Mouse (Mus musculus) right cerebral cortex, postnatal 36 days (tissue): Measurements from ENCODE around the gene Axin2.
A peak's percentile ranks its signal among the peaks of the same experiment; 100 is the strongest.

Source experiments
- DNase-seq, 2 experiments: peaks; one replicate each; pipeline ENCODE4 v3.0.0; 2022; ENCODE audit warnings: low spot score in 2 of 2, mixed read lengths in 1 of 2

The Axin2 gene

GRCm38 (mm10) chr11:108973459-108973858 is 53.3 kb downstream of the Axin2 start:
- DNase-seq = peak in 1 of 2 experiments; percentile 12

GRCm38 (mm10) chr11:108973866-108974265 is 53.7 kb downstream of the Axin2 start:
- DNase-seq = no peak

- no peak for DNase-seq
Measured at GRCm38 (mm10) chr11:108975583-108975982, 55.4 kb downstream of the Axin2 start.

GRCm38 (mm10) chr11:108980530-108980929 is 60.4 kb downstream of the Axin2 start:
- peak; percentile 68 to 78 for DNase-seq

GRCm38 (mm10) chr11:108981012-108981411 is 60.9 kb downstream of the Axin2 start:
- DNase-seq = no peak

- DNase-seq = no peak
Measured at GRCm38 (mm10) chr11:108983409-108984064, 63.4 kb downstream of the Axin2 start.

GRCm38 (mm10) chr11:108984711-108985419 is 64.7 kb downstream of the Axin2 start:
- DNase-seq = no peak

- DNase-seq = no peak
Measured at GRCm38 (mm10) chr11:108985836-108986235, 65.7 kb downstream of the Axin2 start.

- DNase-seq = peak in 1 of 2 experiments; percentile 19
Measured at GRCm38 (mm10) chr11:108987226-108987625, 67.1 kb downstream of the Axin2 start.

- DNase-seq = no peak
Measured at GRCm38 (mm10) chr11:108987705-108988104, 67.6 kb downstream of the Axin2 start.

- no peak for DNase-seq
Measured at GRCm38 (mm10) chr11:108988258-108988657, 68.1 kb downstream of the Axin2 start.

- no peak for DNase-seq
Measured at GRCm38 (mm10) chr11:108989940-108990339, 69.8 kb downstream of the Axin2 start.

- DNase-seq = no peak
Measured at GRCm38 (mm10) chr11:108993414-108993813, 73.3 kb downstream of the Axin2 start.

GRCm38 (mm10) chr11:108995196-108995989 is 75.2 kb downstream of the Axin2 start:
- DNase-seq = peak; percentile 34 to 54

GRCm38 (mm10) chr11:108995990-108996533 is 75.9 kb downstream of the Axin2 start:
- DNase-seq = no peak

GRCm38 (mm10) chr11:108997816-108998215 is 77.7 kb downstream of the Axin2 start:
- no peak for DNase-seq
